Mouse (Mus musculus) liver, postnatal 0 days (tissue): Measurements from ENCODE around the gene Prkcd. TPM values are rescaled to one million over a fixed set of nuclear protein-coding genes. Genes with fewer than 3 reads are reported as not detected.

Source experiments
- ATAC-seq: fragments of 200-750 bp; cut with Nextera tagmentation; 2 replicates; pipeline ENCODE4 v1.8.0; 2017; ENCODE audit warnings: mild to moderate bottlenecking, moderate library complexity
- DNase-seq: peaks from one replicate; pipeline ENCODE4 v3.0.0-alpha.2; 2016
- H3K27ac ChIP-seq: fragments of 300-500 bp; sonication (generic); 2 replicates; pipeline ENCODE4 v1.5.1; 2014; ENCODE audit warnings: antibody characterized with exemption, moderate library complexity, mild to moderate bottlenecking, low read depth
- H3K27me3 ChIP-seq: fragments of 300-500 bp; sonication (generic); 2 replicates; pipeline ENCODE4 v1.6.1; 2014; ENCODE audit warnings: low read length, control low read depth, mixed read lengths; ENCODE audit not compliant: insufficient read depth
- H3K36me3 ChIP-seq: fragments of 300-500 bp; sonication (generic); replicated peaks from 2 replicates; pipeline ENCODE4 v1.6.1; 2014; ENCODE audit warnings: mild to moderate bottlenecking, control low read depth, low read length, moderate library complexity, mixed read lengths; ENCODE audit not compliant: insufficient read depth
- H3K4me1 ChIP-seq: fragments of 300-500 bp; sonication (generic); 2 replicates; pipeline ENCODE4 v1.6.1; 2014; ENCODE audit warnings: antibody characterized with exemption, mild to moderate bottlenecking, control low read depth; ENCODE audit not compliant: insufficient read depth
- H3K4me2 ChIP-seq: fragments of 300-500 bp; sonication (generic); 2 replicates; pipeline ENCODE4 v1.6.1; 2014; ENCODE audit warnings: low read depth, mild to moderate bottlenecking, low read length, moderate library complexity, mixed read lengths
- H3K4me3 ChIP-seq: fragments of 300-500 bp; sonication (generic); 2 replicates; pipeline ENCODE4 v1.5.1; 2014; ENCODE audit warnings: low read depth, low read length
- H3K9ac ChIP-seq: fragments of 300-500 bp; sonication (generic); replicated peaks from 2 replicates; pipeline ENCODE4 v1.6.1; 2014; ENCODE audit warnings: mild to moderate bottlenecking, moderate library complexity
- H3K9me3 ChIP-seq: fragments of 300-500 bp; sonication (generic); 2 replicates; pipeline ENCODE4 v1.6.1; 2016; ENCODE audit warnings: mild to moderate bottlenecking, control low read depth, low read length, mixed read lengths
- CTCF ChIP-seq: sonication (generic); IDR thresholded peaks from 2 replicates; pipeline ENCODE4 v1.5.1; 2016; ENCODE audit warnings: antibody characterized with exemption, low read depth
- EP300 ChIP-seq: IDR thresholded peaks from 2 replicates; pipeline ENCODE4 v1.6.1; 2016; ENCODE audit warnings: antibody characterized with exemption, low read depth, mild to moderate bottlenecking
- WGBS: fragments of 180-500 bp; shearing (Covaris S2); extraction: QIAGEN DNeasy Blood & Tissue Kit; methylation state at CpG from one replicate; pipeline ENCODE4 v1.1.7; 2014; ENCODE audit not compliant: insufficient replicate concordance; 5-methylcytosine and 5-hydroxymethylcytosine counted together
- polyA plus RNA-seq: library from polyadenylated mRNA; unstranded; fragments of >200 nt; fragmentation: Nextera tagmentation; extraction: Ambion mirVana; gene quantifications from 2 replicates; pipeline ENCODE4 v1.2.1, GENCODE M21; 2015

The Prkcd gene
- polyA plus RNA-seq, 1 experiment from 2014 or later, result 17.8 TPM

- ATAC-seq, result no peak
- 45% methylated on average over 3 of the region's 3 CpGs for WGBS
- no peak for DNase-seq
Measured at GRCm38 (mm10) chr14:30648478-30648877, 22.5 kb upstream of the Prkcd start.

DNA sequence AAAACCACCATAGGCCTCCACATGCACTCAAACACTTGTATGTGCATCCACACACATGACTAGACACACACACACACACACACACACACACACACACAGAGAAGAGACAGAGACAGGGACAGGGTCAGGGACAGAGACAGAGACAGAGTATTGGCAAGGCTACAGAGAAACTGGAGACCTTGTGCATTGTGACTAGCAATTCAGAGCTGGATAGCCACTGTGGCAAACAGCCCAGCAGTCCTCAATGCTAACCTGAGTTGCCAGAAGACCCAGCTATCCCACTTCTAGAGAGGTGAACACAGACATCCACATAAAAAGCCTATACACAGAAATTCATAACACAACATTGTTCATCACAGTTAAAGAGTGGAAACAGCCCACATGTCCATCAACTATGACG lies 20.5 kb upstream of the Prkcd start:
- no peaks in the 10 kb centered on the region for H3K36me3 ChIP-seq
- H3K4me2 ChIP-seq, result no peak overlapping the region
- no peaks in the 10 kb centered on the region for H3K27me3 ChIP-seq
- TF ChIP-seq CTCF (no peak), EP300 (no peak)
- ATAC-seq (no peak), DNase-seq (no peak)
- peaks cover 2% of the 10 kb centered on the region; the same call in 1 of the 2 replicates for H3K4me1 ChIP-seq
- no peak overlapping the region for H3K4me3 ChIP-seq
- no peak overlapping the region for H3K9ac ChIP-seq
- no peaks in the 10 kb centered on the region for H3K9me3 ChIP-seq
- 62% methylated on average over 1 of the region's 1 CpGs for WGBS
- no peak overlapping the region for H3K27ac ChIP-seq

More at GRCm38 (mm10) chr14:30648478-30648877, 22.5 kb upstream of the Prkcd start:
- Histone ChIP-seq H3K36me3 (no peaks in the 10 kb centered on the region), H3K27me3 (no peaks in the 10 kb centered on the region), H3K4me2 (no peak overlapping the region), H3K9ac (no peak overlapping the region), H3K27ac (no peak overlapping the region), H3K4me1 (no peaks in the 10 kb centered on the region), H3K4me3 (no peak overlapping the region), H3K9me3 (no peaks in the 10 kb centered on the region)
- TF ChIP-seq EP300, result no peak
- no peak for TF ChIP-seq CTCF

- Histone ChIP-seq H3K9me3 (no peaks in the 10 kb centered on the region), H3K4me1 (peaks cover 7% of the 10 kb centered on the region), H3K36me3 (no peaks in the 10 kb centered on the region), H3K27me3 (no peaks in the 10 kb centered on the region), H3K27ac (no peak overlapping the region), H3K9ac (no peak overlapping the region), H3K4me2 (no peak overlapping the region), H3K4me3 (no peak overlapping the region)
- ATAC-seq, result no peak
- TF ChIP-seq CTCF (no peak), EP300 (no peak)
- DNase-seq, result no peak
- 59% methylated on average over 8 of the region's 8 CpGs for WGBS
Measured at GRCm38 (mm10) chr14:30645066-30645465, 19.1 kb upstream of the Prkcd start.

- no peak overlapping the region for H3K9ac ChIP-seq
- 89% methylated on average over 2 of the region's 2 CpGs for WGBS
Measured at GRCm38 (mm10) chr14:30644026-30644425, 18.0 kb upstream of the Prkcd start.

GRCm38 (mm10) chr14:30641748-30642147 lies 15.7 kb upstream of the Prkcd start:
- Histone ChIP-seq H3K4me3 (no peak overlapping the region), H3K9ac (no peak overlapping the region), H3K27me3 (no peaks in the 10 kb centered on the region), H3K36me3 (no peaks in the 10 kb centered on the region), H3K27ac (peak overlapping the region; percentile 44; the same call in 1 of the 2 replicates), H3K9me3 (no peaks in the 10 kb centered on the region), H3K4me2 (peak overlapping the region; percentile 11; the same call in 1 of the 2 replicates), H3K4me1 (peaks cover 7% of the 10 kb centered on the region)
- no peak for TF ChIP-seq EP300
- no peak for TF ChIP-seq CTCF
- WGBS, result 39% methylated on average over 2 of the region's 2 CpGs
- no peak for ATAC-seq
- no peak for DNase-seq

More at GRCm38 (mm10) chr14:30644026-30644425, 18.0 kb upstream of the Prkcd start:
- H3K27me3 ChIP-seq, result no peaks in the 10 kb centered on the region
- TF ChIP-seq EP300 (no peak), CTCF (no peak)
- no peak for DNase-seq
- no peaks in the 10 kb centered on the region for H3K9me3 ChIP-seq
- H3K36me3 ChIP-seq, result no peaks in the 10 kb centered on the region
- H3K4me2 ChIP-seq, result no peak overlapping the region
- H3K27ac ChIP-seq, result no peak overlapping the region
- peaks cover 7% of the 10 kb centered on the region for H3K4me1 ChIP-seq
- ATAC-seq, result no peak
- H3K4me3 ChIP-seq, result no peak overlapping the region

- no peak for DNase-seq
- 64% methylated on average over 4 of the region's 4 CpGs for WGBS
Measured at GRCm38 (mm10) chr14:30638686-30639085, 12.7 kb upstream of the Prkcd start.

DNA sequence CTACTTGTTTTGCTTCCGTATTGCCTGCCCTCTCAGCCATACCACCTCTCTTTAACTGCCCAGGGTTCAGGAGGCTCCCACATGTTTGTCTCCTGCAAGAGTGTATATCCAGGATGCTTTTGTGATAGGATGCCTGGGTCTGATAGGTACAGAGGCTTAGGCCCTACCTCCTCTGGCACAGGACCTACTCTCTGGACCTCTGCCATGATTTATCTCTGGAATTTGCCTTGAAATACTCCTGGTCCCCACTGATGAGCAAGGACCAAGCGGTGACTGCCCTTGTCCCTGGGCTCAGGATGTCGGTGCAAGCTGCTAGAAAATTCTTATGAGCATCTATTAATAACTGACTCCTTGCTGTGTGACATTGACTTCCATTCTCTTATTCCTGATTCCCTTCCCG lies 12.0 kb upstream of the Prkcd start:
- H3K4me1 ChIP-seq, result peaks cover 7% of the 10 kb centered on the region
- ATAC-seq (no peak), DNase-seq (no peak)
- H3K27me3 ChIP-seq, result no peaks in the 10 kb centered on the region
- no peak overlapping the region for H3K9ac ChIP-seq
- no peak overlapping the region for H3K27ac ChIP-seq
- no peaks in the 10 kb centered on the region for H3K36me3 ChIP-seq
- H3K4me2 ChIP-seq, result no peak overlapping the region
- no peaks in the 10 kb centered on the region for H3K9me3 ChIP-seq
- no peak overlapping the region for H3K4me3 ChIP-seq
- no peak for TF ChIP-seq EP300
- TF ChIP-seq CTCF, result no peak
- 72% methylated on average over 4 of the region's 4 CpGs for WGBS

More at GRCm38 (mm10) chr14:30638686-30639085, 12.7 kb upstream of the Prkcd start:
- Histone ChIP-seq H3K9me3 (no peaks in the 10 kb centered on the region), H3K4me2 (no peak overlapping the region), H3K4me1 (peaks cover 7% of the 10 kb centered on the region), H3K9ac (no peak overlapping the region), H3K4me3 (no peak overlapping the region), H3K27ac (no peak overlapping the region), H3K27me3 (no peaks in the 10 kb centered on the region), H3K36me3 (no peaks in the 10 kb centered on the region)
- ATAC-seq, result no peak
- TF ChIP-seq EP300, result no peak
- no peak for TF ChIP-seq CTCF
